Mouse (Mus musculus): ENCODE data around the gene Nrgn. TPM values are rescaled to one million over a fixed set of nuclear protein-coding genes. Genes with fewer than 3 reads are reported as not detected.

Gene Nrgn
- total RNA-seq, 2 experiments from 2014 or later = 5.7 to 6.2 TPM

DNA sequence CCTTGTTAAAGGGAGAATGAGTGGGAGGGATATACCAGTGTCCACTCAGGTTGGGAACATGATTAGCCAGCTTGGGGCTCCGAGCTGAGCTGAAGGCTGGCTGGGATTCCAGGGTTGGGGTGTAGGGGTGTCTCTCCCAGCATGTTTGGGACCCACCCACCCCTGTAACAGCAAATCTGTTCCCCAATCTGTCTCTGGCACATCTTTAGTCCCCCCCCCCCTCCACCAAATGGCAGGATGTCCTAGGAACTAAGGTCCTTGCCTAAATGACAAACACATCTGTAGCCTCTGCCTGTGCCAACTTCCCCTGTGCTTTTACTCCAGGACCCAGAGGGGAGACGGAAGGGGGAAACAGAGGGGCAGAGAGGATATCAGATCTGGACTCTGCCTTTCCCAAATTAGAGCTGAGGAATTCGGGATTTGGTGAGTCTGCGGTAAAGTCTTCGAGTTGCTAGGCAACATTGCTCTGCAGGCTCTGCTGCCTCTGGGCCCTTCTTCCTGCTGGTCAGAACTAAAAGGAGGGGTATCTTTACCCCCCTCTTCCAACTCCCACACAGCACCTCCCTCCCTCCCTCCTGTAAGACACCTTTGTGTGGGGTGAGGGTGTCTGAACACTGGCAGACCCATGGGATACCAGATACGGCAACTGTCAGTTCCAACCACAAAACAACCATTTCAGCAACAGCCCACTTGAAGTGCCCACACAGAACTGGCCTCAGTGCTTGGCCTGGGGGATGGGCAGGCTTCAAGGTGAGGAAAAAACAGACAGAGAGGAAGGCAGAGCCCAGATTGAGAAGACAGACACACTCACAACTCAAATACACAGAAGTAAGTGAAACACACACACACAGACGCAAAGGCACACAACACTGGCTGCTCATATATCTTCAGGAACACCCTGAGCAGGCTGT is 2.4 kb upstream of the Nrgn start, which contains the start of gene Siae:
TSS of gene Siae (plus strand) at position 861 of the 911 bp plus-strand sequence.
- DNase-seq = no peak

DNA sequence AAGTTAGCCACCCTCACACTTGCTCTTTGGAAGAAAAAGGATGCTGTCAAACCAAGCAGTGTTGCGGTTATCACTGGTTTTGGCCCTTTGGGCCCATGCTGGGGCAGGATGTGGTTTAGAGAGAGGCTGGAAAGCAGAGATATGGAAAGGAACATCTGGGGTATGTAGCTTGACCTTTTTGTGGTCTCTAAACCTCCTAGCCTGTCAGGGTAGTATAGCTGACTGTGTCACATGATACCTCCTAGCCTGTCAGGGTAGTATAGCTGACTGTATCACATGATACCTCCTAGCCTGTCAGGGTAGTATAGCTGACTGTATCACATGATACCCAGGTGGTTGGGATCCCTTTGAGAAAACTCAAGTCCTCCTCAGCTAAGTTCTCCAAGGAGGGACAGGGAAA is 1.6 kb upstream of the Nrgn start:
- DNase-seq = no peak

DNA sequence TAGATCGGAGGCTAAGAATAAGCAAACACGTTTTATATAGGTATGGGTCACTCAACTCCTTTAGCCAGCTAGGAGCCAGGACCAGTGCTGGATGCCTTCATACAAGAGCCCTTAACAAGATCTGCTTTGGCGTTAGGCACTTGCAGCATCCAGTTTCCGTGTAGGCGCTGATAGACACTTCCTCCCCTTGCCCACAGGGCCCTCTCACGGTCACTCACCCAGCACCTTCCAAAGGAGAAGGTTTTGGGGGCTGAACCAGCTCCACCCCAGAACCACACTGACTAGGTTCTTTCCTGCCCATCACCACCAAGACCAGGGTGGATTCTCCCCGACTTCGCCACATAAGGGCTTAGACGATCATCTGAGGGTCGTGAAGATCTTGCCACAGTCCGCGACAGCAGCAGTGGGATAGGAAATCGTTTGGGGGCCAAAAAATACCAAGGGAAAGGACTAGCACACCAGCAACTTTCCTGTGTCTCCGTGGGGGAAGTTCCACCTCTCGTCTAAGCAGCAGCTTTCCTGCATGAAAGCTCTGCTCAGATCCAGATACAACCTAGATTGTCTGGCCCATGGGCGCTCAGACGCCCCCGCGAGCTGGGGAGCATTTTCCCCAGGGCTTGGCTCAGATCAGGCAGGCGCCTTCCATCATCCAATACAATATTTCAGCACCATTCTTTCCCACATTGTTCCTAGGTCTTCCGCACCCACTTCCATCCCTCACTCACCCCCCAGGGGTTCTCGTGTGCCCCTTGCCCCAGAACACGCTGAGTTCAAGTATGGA is 763 bp downstream of the Nrgn start:
- DNase-seq = no peak

DNA sequence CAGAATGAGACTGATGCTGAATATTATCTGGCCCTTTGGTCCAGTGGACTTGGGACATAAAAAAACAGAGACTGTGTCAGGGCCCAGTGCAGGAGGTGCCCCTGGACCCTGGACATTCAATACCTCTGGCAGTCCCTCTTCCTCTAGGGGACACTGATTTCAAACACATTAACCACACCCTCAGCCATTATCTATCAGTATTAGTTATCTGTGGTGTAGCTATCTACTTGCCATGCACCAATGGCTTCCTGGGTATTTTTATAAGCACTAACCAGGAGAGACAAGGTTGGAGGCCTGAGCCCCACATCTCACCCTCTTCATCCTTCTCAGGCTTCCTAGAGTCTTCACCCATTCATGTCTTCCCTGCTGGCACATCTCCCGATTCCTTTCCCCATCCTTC is 2.3 kb downstream of the Nrgn start:
- DNase-seq = no peak

DNA sequence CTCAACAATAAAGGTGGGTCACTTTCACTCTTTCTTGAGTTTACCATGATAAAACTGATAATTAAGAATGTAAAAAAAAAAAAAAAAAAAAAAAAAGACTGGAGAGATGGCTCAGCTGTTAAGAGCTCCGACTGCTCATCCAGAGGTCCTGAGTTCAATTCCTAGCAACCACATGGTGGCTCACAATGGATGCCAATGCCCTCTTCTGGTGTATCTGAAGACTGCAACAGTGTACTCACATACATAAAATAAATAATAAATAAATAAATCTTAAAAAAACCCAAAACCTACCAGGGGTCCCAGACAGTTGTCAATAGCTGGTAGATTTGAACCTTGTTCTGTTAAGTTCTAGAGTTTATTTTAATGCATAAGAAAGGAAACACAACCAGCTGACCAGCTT is 5.8 kb downstream of the Nrgn start:
- DNase-seq = no peak

DNA sequence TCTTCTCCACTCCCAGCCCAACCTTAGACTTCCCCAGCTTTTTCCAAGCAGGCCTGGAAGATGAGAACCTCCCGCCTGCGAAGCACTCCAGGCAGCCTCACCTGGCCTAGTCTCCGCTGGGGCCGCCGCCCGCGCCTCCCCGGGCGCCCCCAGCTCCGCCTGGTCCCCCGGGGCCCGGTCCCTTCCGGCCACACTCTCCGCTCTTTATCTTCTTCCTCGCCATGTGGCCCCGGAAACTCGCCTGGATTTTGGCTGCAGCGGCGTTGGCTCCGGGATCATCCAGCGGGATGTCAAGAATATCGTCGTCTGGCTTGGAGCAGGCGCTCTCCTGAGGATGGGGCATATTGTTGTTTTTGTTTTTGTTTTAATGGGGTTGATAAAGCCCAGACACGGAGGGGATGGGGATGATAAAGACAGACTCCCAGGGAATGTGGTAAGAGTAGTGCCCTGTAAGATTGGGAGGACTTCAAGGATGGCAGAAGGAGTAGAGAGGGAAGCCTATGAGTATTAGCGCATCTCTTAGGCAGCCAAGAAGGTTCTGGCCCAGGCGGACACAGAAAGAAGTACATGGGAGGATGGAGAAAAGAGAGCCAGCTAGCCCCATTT is 6.8 kb downstream of the Nrgn start:
- DNase-seq = peak; percentile 37 to 45

DNA sequence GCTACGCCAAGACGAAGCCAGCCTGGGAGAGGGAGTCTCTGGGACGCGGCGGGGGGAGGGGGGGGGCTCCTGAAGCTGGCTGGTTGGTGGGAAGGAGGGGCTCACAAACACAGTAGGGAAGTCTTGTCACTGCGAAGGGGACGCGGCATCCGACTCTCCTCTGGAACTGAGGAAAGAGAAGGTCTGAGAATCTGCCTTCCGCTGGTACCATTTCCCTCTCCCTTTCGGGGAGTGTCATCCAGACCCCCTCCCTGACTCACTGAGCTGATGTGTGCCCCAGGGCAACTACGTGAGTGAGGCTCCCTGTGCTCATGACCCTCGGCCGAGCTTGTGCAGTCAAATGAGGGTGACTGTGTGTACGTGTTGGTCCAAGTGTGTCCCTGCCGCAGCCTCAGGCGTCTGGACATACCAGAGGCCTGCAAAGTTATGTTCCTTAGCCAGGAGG is 7.5 kb downstream of the Nrgn start:
- DNase-seq = peak in 1 of 2 experiments; percentile 34

DNA sequence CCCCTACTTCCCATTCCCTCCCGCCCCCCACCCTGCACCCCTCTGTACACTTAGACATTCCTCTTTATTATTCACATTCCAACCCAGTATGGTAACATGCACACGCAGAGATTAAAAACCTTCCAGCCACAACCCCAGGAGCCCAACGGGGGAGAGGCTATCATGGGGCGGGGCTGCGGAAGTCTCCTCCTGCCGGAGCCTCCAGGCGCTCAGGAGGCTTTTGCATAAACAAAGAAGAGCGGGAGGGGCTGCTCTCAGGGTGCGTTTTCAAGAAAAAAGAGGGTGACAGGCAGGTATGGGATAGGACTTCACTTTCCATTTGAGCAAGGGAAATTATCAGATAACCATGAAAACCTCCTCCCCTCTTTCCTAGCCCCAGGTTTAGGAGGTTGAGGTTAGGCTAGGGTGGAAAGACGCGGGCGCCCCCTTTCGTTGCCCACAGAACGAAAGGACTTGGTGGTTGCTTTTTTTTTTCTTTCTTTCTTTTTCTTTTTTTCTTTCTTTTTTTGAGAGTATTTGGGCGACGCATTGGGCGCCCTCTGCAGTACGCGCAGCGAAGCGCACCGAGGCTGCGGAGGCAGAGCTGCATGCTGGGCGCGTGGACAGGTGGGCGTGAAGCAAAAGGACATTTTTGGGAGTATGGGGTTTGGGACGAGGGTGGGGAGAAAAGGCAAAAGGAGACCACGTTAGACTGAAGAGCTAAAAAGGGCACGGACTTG is 8.1 kb downstream of the Nrgn start:
- DNase-seq = peak; percentile 78 to 81

DNA sequence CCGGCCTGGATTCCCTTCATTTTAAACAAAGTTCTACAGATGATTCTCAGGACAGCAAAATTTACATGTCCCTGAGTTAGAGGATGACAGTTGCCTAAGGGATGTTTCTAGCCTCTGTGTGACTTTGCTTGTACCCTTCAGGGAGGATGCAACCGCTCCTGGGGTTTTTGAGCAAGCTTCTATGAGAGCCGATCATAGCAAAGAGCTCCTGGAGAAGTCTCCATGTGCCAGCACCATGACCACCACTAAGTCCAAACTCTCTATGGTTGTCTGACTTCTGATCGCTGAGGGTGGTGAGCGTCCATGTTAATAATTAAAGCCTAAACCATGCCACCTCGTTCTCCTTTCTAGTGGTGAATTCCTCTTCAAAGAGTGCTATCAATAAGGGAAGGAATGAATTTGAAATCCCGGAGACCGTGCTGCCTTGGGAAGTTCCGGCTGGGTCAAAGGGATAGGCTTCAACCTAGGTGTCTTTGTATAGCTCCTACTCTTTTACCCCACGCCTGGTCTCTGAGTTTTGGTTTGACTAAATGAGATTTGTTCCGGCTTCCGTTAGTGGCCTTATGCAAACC is 8.7 kb downstream of the Nrgn start:
- no peak for DNase-seq

DNA sequence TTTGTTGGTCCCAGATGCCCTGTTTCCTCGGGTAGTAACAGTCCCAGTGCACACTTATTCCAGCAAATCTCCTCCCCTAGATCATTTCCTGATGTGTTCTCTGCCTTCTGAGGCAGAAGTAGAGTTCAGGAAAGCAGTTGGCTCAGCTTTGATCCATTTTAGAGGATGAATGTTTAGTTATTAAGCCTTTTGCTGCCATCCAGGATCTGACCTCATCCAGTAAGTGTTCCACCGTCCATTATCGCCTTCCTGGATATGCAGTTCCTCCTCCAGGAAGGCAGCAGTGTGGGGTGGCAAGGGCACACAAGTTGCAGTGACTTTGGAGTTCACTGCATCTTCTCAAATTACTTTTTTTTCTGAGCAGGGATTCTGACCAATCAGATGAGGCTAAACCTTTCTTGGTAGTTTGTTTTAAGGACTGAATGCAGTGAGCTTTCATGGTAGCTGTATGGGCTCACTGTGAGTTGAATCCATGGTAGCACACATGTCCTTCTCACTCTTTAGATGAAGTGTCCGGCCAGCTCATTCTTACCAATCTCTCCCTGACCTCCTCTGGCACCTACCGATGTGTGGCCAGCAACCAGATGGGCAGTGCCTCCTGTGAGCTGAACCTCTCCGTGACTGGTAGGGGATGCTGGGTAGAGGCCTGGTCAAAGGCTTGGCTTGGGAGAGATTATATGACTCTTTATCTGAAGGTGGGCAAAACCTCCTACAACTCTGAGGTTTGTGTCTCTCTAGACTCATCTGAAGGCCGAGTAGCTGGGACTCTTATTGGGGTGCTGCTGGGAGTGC is 10.7 kb downstream of the Nrgn start:
- DNase-seq = no peak

DNA sequence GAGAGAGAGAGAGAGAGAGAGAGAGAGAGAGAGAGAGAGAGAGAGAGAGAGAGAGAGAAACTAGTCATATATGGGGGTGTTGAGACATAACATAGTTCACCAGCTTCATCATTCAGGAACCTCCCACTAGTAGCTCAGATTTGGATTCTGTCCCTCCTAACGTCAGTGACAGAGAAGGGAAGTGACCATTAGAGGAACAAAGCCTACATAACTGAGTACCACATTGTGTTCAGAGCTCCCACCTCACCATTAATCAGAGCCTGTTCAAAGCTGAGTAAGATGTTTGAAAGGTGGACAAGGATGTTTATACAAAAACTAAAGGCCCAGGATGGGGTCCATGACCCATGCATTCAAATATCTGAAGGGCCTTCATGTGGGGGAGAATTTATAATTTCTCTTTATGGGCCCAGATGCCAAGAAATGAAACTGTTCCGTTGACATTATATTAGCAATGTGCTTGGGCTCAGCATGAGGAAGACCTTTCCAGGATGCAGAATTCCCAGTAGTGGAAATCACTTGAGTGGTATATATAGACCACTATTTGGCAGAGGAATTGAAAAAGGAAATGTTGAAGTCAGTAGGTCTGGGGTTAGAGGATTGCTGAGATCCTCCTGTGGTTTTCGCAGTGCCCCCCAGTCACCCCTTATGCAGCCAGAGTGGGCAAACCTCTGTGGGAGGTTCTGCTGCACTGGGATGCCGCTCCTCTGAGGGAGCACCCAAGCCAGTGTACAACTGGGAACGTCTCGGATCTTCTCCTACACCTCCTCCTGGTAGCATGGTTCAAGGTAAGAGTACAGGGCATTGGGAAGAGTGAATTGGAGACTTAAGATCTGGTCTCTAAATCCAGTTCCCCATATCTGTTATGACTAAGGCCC is 11.8 kb downstream of the Nrgn start:
- DNase-seq = no peak

DNA sequence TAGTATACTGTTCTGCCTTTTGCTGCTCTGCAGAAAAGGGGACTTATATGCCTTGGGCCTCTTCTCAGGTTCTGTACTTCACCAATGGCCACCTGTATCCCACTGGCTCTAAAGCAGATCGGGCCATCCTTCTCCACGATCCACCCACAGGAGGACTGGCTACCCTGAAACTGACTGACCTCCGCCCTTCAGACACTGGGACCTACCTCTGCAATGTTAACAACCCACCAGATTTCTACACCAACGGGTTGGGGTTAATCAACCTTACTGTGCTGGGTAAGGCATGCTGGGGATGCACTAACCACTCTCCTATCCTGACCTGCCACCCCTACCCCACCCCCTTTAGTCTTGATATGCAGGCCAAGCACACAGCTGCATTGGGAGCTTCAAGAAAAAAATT is 12.5 kb downstream of the Nrgn start:
- DNase-seq = no peak

DNA sequence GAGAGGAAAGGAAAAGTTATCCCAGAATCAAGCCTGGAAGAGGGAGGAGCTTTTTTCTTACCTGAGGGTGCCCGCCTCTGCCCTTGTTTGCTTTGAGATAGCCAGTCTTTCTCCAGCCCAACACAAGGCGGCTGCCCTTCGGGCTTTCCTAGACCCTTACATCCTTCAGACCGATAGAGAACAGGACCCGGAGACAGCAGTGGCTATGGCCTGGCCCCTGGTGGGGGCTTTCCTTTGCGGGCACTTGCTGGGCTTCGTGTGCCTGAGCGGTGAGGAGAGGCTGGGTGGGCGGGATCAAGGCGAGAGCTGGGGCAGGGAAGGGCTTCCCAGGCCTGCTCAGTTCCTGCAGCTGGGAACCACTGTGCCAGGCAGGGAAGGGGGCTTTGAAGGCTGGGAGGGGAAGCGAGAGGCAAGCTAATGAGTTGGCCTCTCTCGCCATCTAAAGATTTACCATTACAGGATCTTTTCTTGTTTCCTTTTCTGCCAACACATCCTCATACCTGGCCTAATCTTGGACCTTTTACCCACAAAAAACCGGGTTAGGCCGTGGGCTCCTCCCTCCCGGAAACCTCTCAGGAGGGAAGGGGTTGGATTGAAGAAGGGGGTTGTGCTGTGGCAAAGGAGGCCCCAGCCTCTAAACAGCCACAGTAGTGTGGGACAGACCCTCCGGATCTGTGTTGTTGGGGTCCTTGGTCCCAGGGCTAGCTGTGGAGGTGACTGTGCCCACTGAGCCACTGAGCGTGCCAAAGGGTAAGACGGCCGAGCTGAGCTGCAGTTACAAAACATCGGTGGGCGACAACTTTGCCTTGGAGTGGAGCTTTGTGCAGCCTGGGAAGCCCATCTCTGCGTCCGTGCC is 13.3 kb downstream of the Nrgn start, which contains the start of gene Vsig2:
TSS of gene Vsig2 (plus strand) at position 86 of the 856 bp plus-strand sequence.
- DNase-seq = no peak

DNA sequence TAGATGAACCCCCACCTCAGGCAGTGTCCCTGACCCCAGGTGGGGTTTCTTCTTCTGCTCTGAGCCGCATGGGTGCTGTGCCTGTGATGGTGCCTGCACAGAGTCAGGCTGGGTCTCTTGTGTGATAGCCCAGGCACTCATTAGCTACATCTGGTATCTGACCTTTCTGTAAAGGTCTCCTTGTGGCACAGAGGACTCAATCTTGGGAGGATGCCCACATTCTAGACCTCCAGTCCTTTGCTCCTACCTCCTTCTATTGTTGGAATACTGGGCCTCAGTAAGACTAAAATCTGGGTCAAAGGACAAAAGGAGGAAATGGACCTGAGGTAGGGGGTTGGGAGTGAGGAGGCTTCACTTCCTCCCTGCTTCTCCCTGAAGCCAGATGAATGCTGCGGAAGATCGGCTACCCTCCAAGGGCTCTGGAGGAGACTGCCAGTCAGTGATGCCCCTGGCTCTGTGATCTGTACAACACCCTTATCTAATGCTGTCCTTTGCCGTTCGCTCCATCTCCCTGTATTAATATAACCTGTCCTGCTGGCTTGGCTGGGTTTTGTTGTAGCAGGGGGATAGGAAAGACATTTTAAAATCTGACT is 14.9 kb downstream of the Nrgn start:
- no peak for DNase-seq

DNA sequence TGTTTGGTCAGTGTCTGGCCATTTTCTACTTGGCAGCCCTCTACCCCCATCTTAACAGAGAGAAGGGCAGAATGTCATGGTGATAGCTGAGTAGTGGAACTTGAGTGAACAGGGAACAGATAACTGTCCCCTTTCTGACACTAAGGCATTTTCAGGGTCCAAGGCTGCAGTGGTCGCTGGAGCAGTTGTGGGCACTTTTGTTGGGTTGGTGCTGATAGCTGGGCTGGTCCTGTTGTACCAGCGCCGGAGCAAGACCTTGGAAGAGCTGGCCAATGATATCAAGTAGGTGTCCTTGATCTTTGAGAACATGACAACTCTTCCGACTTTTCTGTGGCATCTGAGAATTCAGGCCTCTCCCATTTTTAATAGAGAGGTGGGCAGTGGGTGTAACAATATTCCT is 15.9 kb downstream of the Nrgn start:
- no peak for DNase-seq

DNA sequence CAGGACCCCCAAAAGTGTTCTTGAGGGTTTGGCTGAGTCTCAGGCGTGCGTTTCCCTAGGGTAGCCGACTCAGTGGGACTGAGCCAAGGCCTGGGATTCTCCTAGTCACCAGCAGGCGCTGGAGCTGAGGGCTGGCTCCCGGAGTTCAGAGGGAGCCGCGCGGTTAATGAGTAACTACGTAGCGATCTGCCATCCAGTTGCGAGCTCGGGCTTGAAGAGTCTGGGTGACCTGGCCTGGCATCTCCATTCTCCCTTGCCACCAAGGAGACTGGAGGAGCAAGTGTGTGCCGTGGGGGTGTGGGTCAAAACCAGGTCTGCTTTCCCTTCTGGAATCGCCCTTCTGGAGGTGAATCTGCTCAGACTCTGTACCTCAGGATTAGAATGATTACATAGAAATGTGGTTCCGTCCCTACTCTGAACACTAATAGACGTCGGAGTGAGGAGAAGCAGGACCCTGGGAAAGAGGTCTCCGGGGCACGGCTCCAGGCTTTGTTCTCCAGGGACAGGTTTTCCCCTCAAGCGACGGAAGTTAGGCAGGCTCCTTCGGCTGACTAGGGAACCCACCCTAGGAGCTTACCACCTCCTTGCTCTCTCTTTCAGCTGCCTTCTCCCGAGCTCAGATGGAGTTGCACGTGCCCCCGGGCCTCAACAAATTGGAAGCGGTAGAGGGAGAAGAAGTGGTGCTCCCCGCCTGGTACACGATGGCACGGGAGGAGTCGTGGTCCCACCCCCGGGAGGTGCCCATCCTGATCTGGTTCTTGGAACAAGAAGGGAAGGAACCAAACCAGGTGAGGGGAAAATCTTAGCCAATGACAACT is 21.6 kb downstream of the Nrgn start:
- DNase-seq = peak; percentile 63 to 71

All from heart, adult 18-20 months (tissue).